Mouse (Mus musculus): Measurements from ENCODE around the gene Tef. TPM values are rescaled to one million over a fixed set of nuclear protein-coding genes. Genes with fewer than 3 reads are reported as not detected.

The Tef gene
- polyA plus RNA-seq, 1 experiment from 2014 or later, result 17.7 TPM

- H3K9me3 ChIP-seq (ENCODE audit: control insufficient read depth, low read length), result no peaks in the 10 kb centered on the region
- ATAC-seq (replicated peaks; ENCODE audit: low FRiP score, low TSS enrichment, low read depth) (no peak), DNase-seq (ENCODE audit: low spot score) (no peak)
- WGBS, result 92% methylated on average over 7 of the region's 7 CpGs
- no peak overlapping the region for H3K4me2 ChIP-seq (ENCODE audit: low read length)
- H3K36me3 ChIP-seq (ENCODE audit: control insufficient read depth, insufficient read depth, low read length), result peaks cover 53% of the 10 kb centered on the region
- H3K27me3 ChIP-seq (replicated peaks; ENCODE audit: control insufficient read depth, insufficient read depth, low read length), result no peaks in the 10 kb centered on the region
- H3K27ac ChIP-seq (ENCODE audit: low read depth), result no peak overlapping the region
- H3K4me1 ChIP-seq (replicated peaks; ENCODE audit: control insufficient read depth, insufficient read depth, low read length), result peaks cover 5% of the 10 kb centered on the region; the same call in 1 of the 2 replicates
- no peak overlapping the region for H3K4me3 ChIP-seq (ENCODE audit: low read depth, low read length)
- H3K9ac ChIP-seq (ENCODE audit: low read length), result no peak overlapping the region
These were observed 62.0 kb downstream of the Tef start for GRCm38 (mm10) chr15:81864238-81864637.

DNA sequence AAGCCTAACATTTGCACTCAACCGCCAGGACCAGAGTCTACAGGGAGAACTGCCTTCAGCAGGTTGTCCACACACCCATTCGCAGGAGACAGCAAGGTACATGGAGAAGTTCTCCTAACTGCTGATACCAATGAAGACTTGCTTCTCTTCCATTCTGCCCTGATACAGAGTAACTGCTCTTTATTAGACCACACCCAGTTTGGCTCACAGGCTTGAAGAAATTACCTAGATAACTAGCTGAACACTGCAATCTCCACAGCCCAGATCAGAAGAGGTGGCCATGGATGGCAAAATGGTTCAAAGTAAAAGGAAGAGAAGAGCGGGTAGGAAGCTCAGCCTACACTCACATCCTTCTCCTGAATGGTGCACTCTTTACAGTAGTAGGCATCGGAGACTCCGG, 67.8 kb downstream of the Tef start:
- 97% methylated on average over 5 of the region's 5 CpGs for WGBS
- Histone ChIP-seq H3K9me3 (ENCODE audit: control insufficient read depth, low read length) (no peaks in the 10 kb centered on the region), H3K4me3 (ENCODE audit: low read depth, low read length) (no peak overlapping the region), H3K27ac (ENCODE audit: low read depth) (no peak overlapping the region), H3K4me2 (ENCODE audit: low read length) (no peak overlapping the region), H3K36me3 (ENCODE audit: control insufficient read depth, insufficient read depth, low read length) (peaks cover 58% of the 10 kb centered on the region), H3K27me3 (replicated peaks; ENCODE audit: control insufficient read depth, insufficient read depth, low read length) (no peaks in the 10 kb centered on the region), H3K9ac (ENCODE audit: low read length) (no peak overlapping the region), H3K4me1 (replicated peaks; ENCODE audit: control insufficient read depth, insufficient read depth, low read length) (peaks cover 11% of the 10 kb centered on the region; the same call in 1 of the 2 replicates)
- DNase-seq (ENCODE audit: low spot score) (no peak), ATAC-seq (replicated peaks; ENCODE audit: low FRiP score, low TSS enrichment, low read depth) (no peak)

- H3K4me1 ChIP-seq (replicated peaks; ENCODE audit: control insufficient read depth, insufficient read depth, low read length), result peaks cover 11% of the 10 kb centered on the region; the same call in 1 of the 2 replicates
- H3K27me3 ChIP-seq (replicated peaks; ENCODE audit: control insufficient read depth, insufficient read depth, low read length), result no peaks in the 10 kb centered on the region
- peak; percentile 99 for DNase-seq (ENCODE audit: low spot score)
- H3K4me3 ChIP-seq (ENCODE audit: low read depth, low read length), result peak within 1 kb of the TSS; percentile 98
- H3K9me3 ChIP-seq (ENCODE audit: control insufficient read depth, low read length), result no peaks in the 10 kb centered on the region
- H3K27ac ChIP-seq (ENCODE audit: low read depth), result peak within 1 kb of the TSS; percentile 99
- peaks cover 41% of the 10 kb centered on the region for H3K36me3 ChIP-seq (ENCODE audit: control insufficient read depth, insufficient read depth, low read length)
- H3K4me2 ChIP-seq (ENCODE audit: low read length), result peak within 1 kb of the TSS; percentile 97
- WGBS, result under 1% methylated on average over 30 of the region's 30 CpGs
- ATAC-seq (replicated peaks; ENCODE audit: low FRiP score, low TSS enrichment, low read depth), result peak; percentile 94
- H3K9ac ChIP-seq (ENCODE audit: low read length), result peak within 1 kb of the TSS; percentile 90
These were observed 69.5 kb downstream of the Tef start, which contains the start of gene Phf5a for GRCm38 (mm10) chr15:81871604-81872261. Gene Phf5a, minus strand, starts transcription at chr15:81871911.

GRCm38 (mm10) chr15:81872262-81873136, 70.3 kb downstream of the Tef start, which contains the start of gene Aco2:
Gene Aco2, plus strand, starts transcription at chr15:81872309.
- Histone ChIP-seq H3K4me2 (ENCODE audit: low read length) (peak within 1 kb of the TSS; percentile 97), H3K4me1 (replicated peaks; ENCODE audit: control insufficient read depth, insufficient read depth, low read length) (peaks cover 11% of the 10 kb centered on the region; the same call in 1 of the 2 replicates), H3K27me3 (replicated peaks; ENCODE audit: control insufficient read depth, insufficient read depth, low read length) (no peaks in the 10 kb centered on the region), H3K4me3 (ENCODE audit: low read depth, low read length) (peak within 1 kb of the TSS; percentile 98), H3K27ac (ENCODE audit: low read depth) (peak within 1 kb of the TSS; percentile 99), H3K36me3 (ENCODE audit: control insufficient read depth, insufficient read depth, low read length) (peaks cover 33% of the 10 kb centered on the region), H3K9me3 (ENCODE audit: control insufficient read depth, low read length) (no peaks in the 10 kb centered on the region), H3K9ac (ENCODE audit: low read length) (peak within 1 kb of the TSS; percentile 90)
- DNase-seq (ENCODE audit: low spot score) (peak; percentile 100), ATAC-seq (replicated peaks; ENCODE audit: low FRiP score, low TSS enrichment, low read depth) (peak; percentile 85)
- WGBS, result under 1% methylated on average over 53 of the region's 53 CpGs

Other genes starting within 250 kb of the Tef start
- gene Ep300, start 217.1 kb upstream of the Tef start, polyA plus RNA-seq (2014; fragmentation: Nextera tagmentation; extraction: Ambion mirVana), result 21.1 and 24.0 TPM in 2 replicates
- gene L3mbtl2, start 138.5 kb upstream of the Tef start, polyA plus RNA-seq (2014; fragmentation: Nextera tagmentation; extraction: Ambion mirVana), result 23.4 and 24.5 TPM in 2 replicates
- 4.7 and 5.1 TPM in 2 replicates for gene Chadl, start 105.1 kb upstream of the Tef start, polyA plus RNA-seq (2014; fragmentation: Nextera tagmentation; extraction: Ambion mirVana)
- gene Zc3h7b, start 57.4 kb upstream of the Tef start, polyA plus RNA-seq (2014; fragmentation: Nextera tagmentation; extraction: Ambion mirVana), result 30.9 and 31.2 TPM in 2 replicates
- gene Rangap1, start 56.9 kb upstream of the Tef start, polyA plus RNA-seq (2014; fragmentation: Nextera tagmentation; extraction: Ambion mirVana), result 106 and 113 TPM in 2 replicates
- gene Tob2, start 56.4 kb downstream of the Tef start, polyA plus RNA-seq (2014; fragmentation: Nextera tagmentation; extraction: Ambion mirVana), result 23.0 TPM in 2 replicates
- gene Phf5a, start 69.5 kb downstream of the Tef start, polyA plus RNA-seq (2014; fragmentation: Nextera tagmentation; extraction: Ambion mirVana), result 179 and 194 TPM in 2 replicates
- gene Aco2, start 69.9 kb downstream of the Tef start, polyA plus RNA-seq (2014; fragmentation: Nextera tagmentation; extraction: Ambion mirVana), result 171 and 178 TPM in 2 replicates
- 75.4 and 79.5 TPM in 2 replicates for gene Polr3h, start 123.8 kb downstream of the Tef start, polyA plus RNA-seq (2014; fragmentation: Nextera tagmentation; extraction: Ambion mirVana)
- gene Csdc2, start 134.3 kb downstream of the Tef start, polyA plus RNA-seq (2014; fragmentation: Nextera tagmentation; extraction: Ambion mirVana), result 16.0 and 19.4 TPM in 2 replicates
- gene Pmm1, start 158.5 kb downstream of the Tef start, polyA plus RNA-seq (2014; fragmentation: Nextera tagmentation; extraction: Ambion mirVana), result 25.8 and 26.6 TPM in 2 replicates
- not detected in 2 replicates for gene 1700029P11Rik, start 178.1 kb downstream of the Tef start, polyA plus RNA-seq (2014; fragmentation: Nextera tagmentation; extraction: Ambion mirVana)
- 87.0 and 96.7 TPM in 2 replicates for gene Xrcc6, start 185.4 kb downstream of the Tef start, polyA plus RNA-seq (2014; fragmentation: Nextera tagmentation; extraction: Ambion mirVana)
- gene Desi1, start 231.4 kb downstream of the Tef start, polyA plus RNA-seq (2014; fragmentation: Nextera tagmentation; extraction: Ambion mirVana), result 24.0 and 26.7 TPM in 2 replicates
- 301 and 329 TPM in 2 replicates for gene Snu13, start 245.2 kb downstream of the Tef start, polyA plus RNA-seq (2014; fragmentation: Nextera tagmentation; extraction: Ambion mirVana)

Measured in intestine, embryonic 14.5 days (tissue).